Comparison of ENCODE assay signal across 18 mouse cellular contexts in the genomic region with DNA sequence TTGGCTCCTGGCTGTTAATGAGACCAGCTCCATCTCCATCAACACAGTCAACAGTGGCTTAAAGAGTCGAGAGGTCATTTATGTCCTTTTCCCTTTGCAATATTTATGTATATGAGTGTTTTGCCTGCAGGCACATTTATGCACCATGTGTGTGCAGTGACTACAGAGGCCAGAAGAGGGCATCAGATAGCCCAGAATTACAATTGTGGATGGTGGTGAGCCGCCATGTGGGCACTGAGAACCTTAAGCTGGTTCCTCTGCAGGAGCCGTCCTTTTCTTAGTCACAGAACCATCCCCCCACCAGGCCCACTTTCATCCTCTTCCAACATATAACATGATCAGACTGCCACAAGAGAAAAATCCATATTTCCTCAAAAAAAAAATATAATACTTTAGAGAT.
DNase-seq lines count a peak whose midpoint lies in the region; TF ChIP-seq lines count a peak whose summit lies in the region.
"Had no signal": no experiment of that assay in that cellular context is flagged by ENCODE, and none has a peak within 500 bp of the region (broad histone marks: within the 10 kb centered on the region; RNA-seq: fewer than 3 reads in every experiment).

No protein-coding gene starts in this region.

- H3K36me3 ChIP-seq in heart, adult 2 months (ENCODE audit: control insufficient read depth, insufficient read depth, low read length), result no peaks in the 10 kb centered on the region
- H3K36me3 ChIP-seq in E14TG2a.4 (ENCODE audit: insufficient read depth, low read length) (peaks cover 70% of the 10 kb centered on the region), macrophage (ENCODE audit: inconsistent target) (no peaks in the 10 kb centered on the region)
- H3K36me3 ChIP-seq in limb, embryonic 10.5 days, result peaks cover 26% of the 10 kb centered on the region
- H3K36me3 ChIP-seq: liver, embryonic 15.5 days had no signal

- intact Hi-C loops in heart, adult 2 months (cut with DNase I), result no loop called here
- intact Hi-C loops in heart, postnatal 25 days (cut with DNase I), result loop anchor here (10.0 kb wide), 1 partner anchor 97 kb away; no protein-coding TSS in a partner anchor

- H3K4me3 ChIP-seq in heart, adult 2 months, result no peak overlapping the region
- no peak overlapping the region for H3K4me3 ChIP-seq in E14TG2a.4 (replicated peaks; ENCODE audit: low read length)
- H3K4me3 ChIP-seq in bone marrow, adult 2 months (replicated peaks; ENCODE audit: control insufficient read depth, low read depth, low read length), result no peak overlapping the region
- no peak overlapping the region for H3K4me3 ChIP-seq in macrophage (ENCODE audit: inconsistent target)
- no peak overlapping the region for H3K4me3 ChIP-seq in limb, embryonic 10.5 days
- H3K4me3 ChIP-seq: limb, embryonic 13.5 days; liver, embryonic 15.5 days; midbrain, embryonic 10.5 days had no signal

- no peak overlapping the region for H3K9ac ChIP-seq in heart, adult 2 months (ENCODE audit: low read depth, low read length)
- H3K9ac ChIP-seq: limb, embryonic 13.5 days; liver, embryonic 15.5 days had no signal

- H3K27me3 ChIP-seq in heart, adult 2 months (ENCODE audit: control insufficient read depth, insufficient read depth, low read length), result peaks cover 1% of the 10 kb centered on the region
- H3K27me3 ChIP-seq in E14TG2a.4 (ENCODE audit: insufficient read depth, low read length), result no peaks in the 10 kb centered on the region
- H3K27me3 ChIP-seq in limb, embryonic 10.5 days (ENCODE audit: low read depth, poor library complexity, severe bottlenecking), result no peaks in the 10 kb centered on the region
- H3K27me3 ChIP-seq: limb, embryonic 13.5 days; liver, embryonic 15.5 days had no signal

- 0 out of 2 replicates have a peak, but pooled peaks have one; percentile 7 for TF ChIP-seq CTCF in heart, adult 2 months (IDR thresholded peaks at IDR 0.05)
- TF ChIP-seq CTCF in E14TG2a.4 (conservative IDR thresholded peaks at IDR 0.05; ENCODE audit: low read length), result peak; percentile 43
- TF ChIP-seq CTCF in bone marrow, adult 2 months (IDR thresholded peaks at IDR 0.05; ENCODE audit: control insufficient read depth, insufficient read depth, low read length), result no peak

- no peak overlapping the region for H3K27ac ChIP-seq in heart, adult 2 months
- peak overlapping the region; percentile 75 for H3K27ac ChIP-seq in bone marrow, adult 2 months (ENCODE audit: control insufficient read depth, insufficient read depth, low read depth, low read length, poor library complexity)
- H3K27ac ChIP-seq in macrophage, result peak overlapping the region; percentile 87
- H3K27ac ChIP-seq in limb, embryonic 10.5 days, result no peak overlapping the region
- H3K27ac ChIP-seq: limb, embryonic 13.5 days; liver, embryonic 15.5 days; midbrain, embryonic 10.5 days had no signal

- no peaks in the 10 kb centered on the region for H3K79me2 ChIP-seq in heart, adult 2 months (replicated peaks; ENCODE audit: control insufficient read depth, insufficient read depth, low read length)
- H3K79me2 ChIP-seq in macrophage (ENCODE audit: inconsistent target), result no peaks in the 10 kb centered on the region

- WGBS in heart, adult 2 months, result 92% methylated on average over 3 of the region's 3 CpGs
- 67% methylated on average over 3 of the region's 3 CpGs for WGBS in bone marrow, adult 2 months
- 56% methylated on average over 3 of the region's 3 CpGs for WGBS in macrophage (ENCODE audit: missing documents)
- WGBS in limb, embryonic 10.5 days, result 91% methylated on average over 3 of the region's 3 CpGs

- TF ChIP-seq POLR2A in heart, adult 2 months (IDR thresholded peaks at IDR 0.05; ENCODE audit: insufficient read depth, low read depth, low read length), result no peak
- TF ChIP-seq POLR2A in bone marrow, adult 2 months (IDR thresholded peaks at IDR 0.05; ENCODE audit: borderline replicate concordance, control insufficient read depth, low read depth, low read length), result no peak

- TF ChIP-seq EP300 in heart, adult 2 months (IDR thresholded peaks at IDR 0.05; ENCODE audit: insufficient read depth, low read depth, low read length), result no peak

- no peaks in the 10 kb centered on the region for H3K4me1 ChIP-seq in heart, adult 2 months (ENCODE audit: control insufficient read depth, insufficient read depth, low read length)
- H3K4me1 ChIP-seq in E14TG2a.4 (replicated peaks; ENCODE audit: low read depth, low read length), result peaks cover 21% of the 10 kb centered on the region
- H3K4me1 ChIP-seq in bone marrow, adult 2 months (ENCODE audit: control insufficient read depth, insufficient read depth, low read length), result no peaks in the 10 kb centered on the region
- H3K4me1 ChIP-seq in limb, embryonic 10.5 days, result peaks cover 14% of the 10 kb centered on the region; the same call in 1 of the 2 replicates
- H3K4me1 ChIP-seq: liver, embryonic 15.5 days had no signal

- no peak for DNase-seq in heart, adult 2 months
- DNase-seq in heart, postnatal 25 days (ENCODE audit: low spot score), result no peak
- no peak for DNase-seq in frontal cortex, postnatal 10 days (ENCODE audit: low spot score in 2 of 2)
- no peak for DNase-seq in urinary bladder, postnatal 36 days (ENCODE audit: low spot score in 2 of 2)
- DNase-seq in limb, embryonic 10.5 days (ENCODE audit: low spot score), result no peak
- DNase-seq: adrenal gland, postnatal 25 days; cerebellum, adult 9-10 months; heart, postnatal 4 days; kidney, adult 11 months; kidney, postnatal 10 days; retina, postnatal 1 day; thymus, postnatal 14 days had no signal

- H3K9me3 ChIP-seq in E14TG2a.4 (ENCODE audit: low read length), result no peaks in the 10 kb centered on the region
- no peaks in the 10 kb centered on the region for H3K9me3 ChIP-seq in limb, embryonic 10.5 days (replicated peaks)
- H3K9me3 ChIP-seq: limb, embryonic 13.5 days; liver, embryonic 15.5 days had no signal

Comparison
In these comparisons a context has a peak if more than half of its experiments do, and no peak if none do; other contexts are left out.
1. H3K27ac ChIP-seq: peak in bone marrow, adult 2 months (single experiment) and macrophage (single experiment); none in heart, adult 2 months (single experiment) and limb, embryonic 10.5 days (single experiment).